In genomic region chr5:92656256-92656655, GRCm38 (mm10) we compare ENCODE assay signal across 9 mouse cellular contexts. TPM values are rescaled to one million over a fixed set of nuclear protein-coding genes. Genes with fewer than 3 reads are reported as not detected.
A peak's percentile ranks its signal among the peaks of the same experiment; 100 is the strongest.
DNase-seq lines count a peak whose midpoint lies in the region; TF ChIP-seq lines count a peak whose summit lies in the region.
"Had no signal": no experiment of that assay in that cellular context is flagged by ENCODE, and none has a peak within 500 bp of the region (broad histone marks: within the 10 kb centered on the region; RNA-seq: fewer than 3 reads in every experiment).

No protein-coding gene starts in this region.

- H3K36me3 ChIP-seq in spleen, adult 2 months (ENCODE audit: control insufficient read depth, insufficient read depth, low read length): no peaks in the 10 kb centered on the region
- H3K36me3 ChIP-seq: liver, embryonic 13.5 days had no signal

- intact Hi-C loops in gastrocnemius, postnatal 36 days (cut with DNase I): loop anchor here (10.0 kb wide), 1 partner anchor 201 kb away; no protein-coding TSS in a partner anchor

- H3K27ac ChIP-seq in spleen, adult 2 months (ENCODE audit: insufficient read depth, low read length): no peak overlapping the region
- H3K27ac ChIP-seq: liver, embryonic 13.5 days had no signal

- peak; percentile 50 to 86 for DNase-seq in adrenal gland, adult (ENCODE audit: inconsistent age in 2 of 2, low spot score in 1 of 2)
- DNase-seq in adrenal gland, postnatal 4 days (ENCODE audit: low spot score in 2 of 2): no peak
- DNase-seq in NIH3T3 (ENCODE audit: low read depth): peak; percentile 67
- peak; percentile 62 to 66 for DNase-seq in cerebellum, postnatal 36 days
- peak; percentile 33 to 34 for DNase-seq in gastrocnemius, postnatal 36 days
- peak; percentile 75 for DNase-seq in layer of hippocampus, adult 9-10 months (ENCODE audit: low spot score)
- peak; percentile 90 for DNase-seq in lung, postnatal 36 days
- DNase-seq in spleen, adult 2 months (ENCODE audit: low read depth in 1 of 2, low spot score in 2 of 2): peak; percentile 26 to 71
- DNase-seq: liver, embryonic 13.5 days had no signal

- no peaks in the 10 kb centered on the region for H3K27me3 ChIP-seq in spleen, adult 2 months (ENCODE audit: control insufficient read depth, insufficient read depth, low read length)
- H3K27me3 ChIP-seq: liver, embryonic 13.5 days had no signal

- 0% methylated on average over 1 of the region's 1 CpGs for WGBS in spleen, adult 2 months

- no peak for TF ChIP-seq POLR2A in spleen, adult 2 months (IDR thresholded peaks at IDR 0.05; ENCODE audit: low read depth, low read length)

- TF ChIP-seq CTCF in spleen, adult 2 months (IDR thresholded peaks at IDR 0.05; ENCODE audit: extremely low read depth, insufficient read depth, insufficient read length, insufficient replicate concordance): peak; percentile 62; the same call in 1 of the 2 replicates

- no peak overlapping the region for H3K4me3 ChIP-seq in spleen, adult 2 months (ENCODE audit: extremely low read depth, insufficient read depth, insufficient read length)
- H3K4me3 ChIP-seq: liver, embryonic 13.5 days had no signal

- no peaks in the 10 kb centered on the region for H3K4me1 ChIP-seq in spleen, adult 2 months (ENCODE audit: control insufficient read depth, insufficient read depth, insufficient read length)
- H3K4me1 ChIP-seq: liver, embryonic 13.5 days had no signal

RNA-seq across cellular contexts. Expression of gene Ccdc158, which starts 18.8 kb away (rescaled TPM):
- total RNA-seq in adrenal gland, postnatal 4 days (2021): under 1 TPM; 0.48 to 0.64 TPM
- under 1 TPM; 0.42 to 0.61 TPM for total RNA-seq in gastrocnemius, postnatal 36 days (2021)
- polyA plus RNA-seq in spleen, adult 2 months (2012; rRNA removed): 0.11 and 0.21 TPM in 2 replicates

RNA-seq across cellular contexts. Expression of gene Shroom3, which starts 27.0 kb away (rescaled TPM):
- total RNA-seq in adrenal gland, postnatal 4 days (2021): 10 to 100 TPM in 1 of 2 experiments, 1 to 10 TPM in 1; 10.0 to 15.0 TPM
- total RNA-seq in gastrocnemius, postnatal 36 days (2021): under 1 TPM; 0.43 to 0.54 TPM
- polyA plus RNA-seq in spleen, adult 2 months (2012; rRNA removed): 9.8 and 9.9 TPM in 2 replicates

RNA-seq across cellular contexts. Expression of gene Stbd1, which starts 53.4 kb away (rescaled TPM):
- total RNA-seq in adrenal gland, postnatal 4 days (2021): 10 to 100 TPM; 11.3 to 15.8 TPM
- total RNA-seq in gastrocnemius, postnatal 36 days (2021): 10 to 100 TPM; 45.5 to 66.2 TPM
- polyA plus RNA-seq in spleen, adult 2 months (2012; rRNA removed): 6.4 and 9.7 TPM in 2 replicates

Comparison
In these comparisons a context has a peak if more than half of its experiments do, and no peak if none do; other contexts are left out.
1. DNase-seq: peak in adrenal gland, adult (2 of 2), NIH3T3 (single experiment), cerebellum, postnatal 36 days (2 of 2), gastrocnemius, postnatal 36 days (2 of 2), layer of hippocampus, adult 9-10 months (single experiment), lung, postnatal 36 days (single experiment) and spleen, adult 2 months (2 of 2); none in adrenal gland, postnatal 4 days (0 of 2).
2. RNA of gene Shroom3, which starts 27.0 kb away (total RNA-seq): 10.0 to 15.0 TPM in adrenal gland, postnatal 4 days; 0.43 to 0.54 TPM in gastrocnemius, postnatal 36 days; every median in the first group is over 4 times any median in the second.